Mouse (Mus musculus): ENCODE results near the gene Kcnk7.

The Kcnk7 gene

GRCm38 (mm10) chr19:5750951-5751350 lies 46.8 kb downstream of the Kcnk7 start:
- DNase-seq (ENCODE audit: low read depth, low spot score) = no peak

- DNase-seq (ENCODE audit: low read depth, low spot score) = no peak
These were observed 47.6 kb downstream of the Kcnk7 start for GRCm38 (mm10) chr19:5751742-5752141.

- no peak for DNase-seq (ENCODE audit: low read depth, low spot score)
These were observed 52.3 kb downstream of the Kcnk7 start for GRCm38 (mm10) chr19:5756321-5756985.
